Mouse (Mus musculus): Measurements from ENCODE around the gene Nqo1. TPM values are rescaled to one million over a fixed set of nuclear protein-coding genes. Genes with fewer than 3 reads are reported as not detected.

Gene Nqo1
- polyA plus RNA-seq (2012), result 0.15 and 0.25 TPM in 2 replicates

DNA sequence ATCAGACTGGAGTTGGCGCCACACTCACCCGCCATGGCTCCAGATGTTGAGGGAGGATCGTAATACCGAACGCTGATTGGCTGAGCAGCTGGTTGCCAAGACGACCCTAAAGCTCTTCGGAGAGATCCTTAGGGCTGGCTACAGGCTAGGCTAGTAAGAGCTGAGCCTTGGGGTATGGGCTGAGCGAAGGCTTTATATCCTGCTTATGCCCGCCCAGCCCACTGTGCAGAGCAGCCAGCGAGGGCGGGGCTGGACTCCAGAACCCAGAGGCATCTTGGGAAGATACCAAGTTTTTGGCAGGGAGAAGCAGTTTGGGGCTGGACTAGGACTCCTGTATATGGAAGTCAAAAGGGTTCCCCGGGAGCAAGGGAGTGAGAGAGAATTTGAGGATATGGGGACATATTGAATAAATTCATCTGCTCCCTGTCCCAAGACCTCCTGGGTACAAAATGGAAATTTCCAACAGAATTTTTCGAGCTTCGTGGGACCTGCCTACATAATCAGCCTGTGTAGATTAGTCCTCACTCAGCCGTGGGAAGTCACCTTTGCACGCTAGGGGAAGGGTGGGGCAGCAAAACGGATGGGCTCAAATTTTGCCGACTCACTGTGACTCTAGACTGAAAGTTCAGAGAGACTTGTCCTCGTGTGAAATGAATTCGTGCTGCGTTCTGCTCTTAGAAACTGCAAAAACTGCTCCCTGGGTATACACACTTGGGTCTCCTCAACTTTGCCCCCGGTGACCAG is at the start of gene Nqo1:
Gene Nqo1, minus strand, starts transcription at position 169 of the 744 bp plus-strand sequence.

GRCm38 (mm10) chr8:107435962-107436831 is 33.2 kb upstream of the Nqo1 start, which contains the start of gene Wwp2:
Wwp2 (plus strand) TSS chr8:107436365.

GRCm38 (mm10) chr8:107424597-107425229 is 21.7 kb upstream of the Nqo1 start, which contains the start of gene Nob1:
Nob1 (minus strand) TSS chr8:107425051.

Other genes starting within 250 kb of the Nqo1 start
- 3.5 and 5.3 TPM in 2 replicates for gene Nfat5, start 109.7 kb downstream of the Nqo1 start, polyA plus RNA-seq (2012)
- gene Nob1, start 21.8 kb upstream of the Nqo1 start, polyA plus RNA-seq (2012), result 65.4 and 81.7 TPM in 2 replicates
- gene Wwp2, start 33.2 kb upstream of the Nqo1 start, polyA plus RNA-seq (2012), result 50.6 and 50.8 TPM in 2 replicates
- 31.7 and 39.0 TPM in 2 replicates for gene Psmd7, start 185.3 kb upstream of the Nqo1 start, polyA plus RNA-seq (2012)

Data from megakaryocyte-erythroid progenitor cell, adult 5 weeks (primary cell).